Mouse (Mus musculus) hindbrain, embryonic 11.5 days (tissue): ENCODE measurements around the gene Elf5. TPM values are rescaled to one million over a fixed set of nuclear protein-coding genes. Genes with fewer than 3 reads are reported as not detected.

Experiments
- ATAC-seq: fragments of 200-750 bp; cut with Nextera tagmentation; 2 replicates; pipeline ENCODE4 v1.8.0; 2017; ENCODE audit warnings: mild to moderate bottlenecking, moderate TSS enrichment, moderate library complexity; ENCODE audit not compliant: low FRiP score
- DNase-seq: peaks from one replicate; pipeline ENCODE4 v3.0.0-alpha.2; 2015; ENCODE audit warnings: low spot score
- H3K27ac ChIP-seq: fragments of 300-500 bp; sonication (generic); 2 replicates; pipeline ENCODE4 v1.5.1; 2014; ENCODE audit warnings: mild to moderate bottlenecking, low read depth, low read length
- H3K27me3 ChIP-seq: fragments of 300-500 bp; sonication (generic); 2 replicates; pipeline ENCODE4 v1.6.1; 2014; ENCODE audit warnings: mild to moderate bottlenecking, low read length, moderate library complexity, mixed read lengths; ENCODE audit not compliant: control insufficient read depth, insufficient read depth
- H3K36me3 ChIP-seq: fragments of 300-500 bp; sonication (generic); 2 replicates; pipeline ENCODE4 v1.6.1; 2014; ENCODE audit warnings: mild to moderate bottlenecking, low read length, moderate library complexity, mixed read lengths; ENCODE audit not compliant: control insufficient read depth, insufficient read depth
- H3K4me1 ChIP-seq: fragments of 300-500 bp; sonication (generic); replicated peaks from 2 replicates; pipeline ENCODE4 v1.6.1; 2014; ENCODE audit warnings: low read length, mixed read lengths; ENCODE audit not compliant: control insufficient read depth, insufficient read depth
- H3K4me2 ChIP-seq: fragments of 300-500 bp; sonication (generic); replicated peaks from 2 replicates; pipeline ENCODE4 v1.6.1; 2014; ENCODE audit warnings: mild to moderate bottlenecking, low read depth, low read length
- H3K4me3 ChIP-seq: fragments of 300-500 bp; sonication (generic); 2 replicates; pipeline ENCODE4 v1.5.1; 2014; ENCODE audit warnings: low read depth, low read length
- H3K9ac ChIP-seq: fragments of 300-500 bp; sonication (generic); 2 replicates; pipeline ENCODE4 v1.6.1; 2014; ENCODE audit warnings: low read depth, low read length
- H3K9me3 ChIP-seq: fragments of 300-500 bp; sonication (generic); 2 replicates; pipeline ENCODE4 v1.6.1; 2016; ENCODE audit warnings: low read length; ENCODE audit not compliant: control insufficient read depth
- WGBS: fragments of 180-500 bp; shearing (Covaris S2); extraction: QIAGEN DNeasy Blood & Tissue Kit; methylation state at CpG from one replicate; pipeline ENCODE4 v1.1.7; 2014; 5-methylcytosine and 5-hydroxymethylcytosine counted together
- polyA plus RNA-seq: library from polyadenylated mRNA; unstranded; fragments of >200 nt; fragmentation: Nextera tagmentation; extraction: Ambion mirVana; gene quantifications from 2 replicates; pipeline ENCODE4 v1.2.1, GENCODE M21; 2014

The Elf5 gene
- polyA plus RNA-seq, 1 experiment from 2014 or later = not detected

DNA sequence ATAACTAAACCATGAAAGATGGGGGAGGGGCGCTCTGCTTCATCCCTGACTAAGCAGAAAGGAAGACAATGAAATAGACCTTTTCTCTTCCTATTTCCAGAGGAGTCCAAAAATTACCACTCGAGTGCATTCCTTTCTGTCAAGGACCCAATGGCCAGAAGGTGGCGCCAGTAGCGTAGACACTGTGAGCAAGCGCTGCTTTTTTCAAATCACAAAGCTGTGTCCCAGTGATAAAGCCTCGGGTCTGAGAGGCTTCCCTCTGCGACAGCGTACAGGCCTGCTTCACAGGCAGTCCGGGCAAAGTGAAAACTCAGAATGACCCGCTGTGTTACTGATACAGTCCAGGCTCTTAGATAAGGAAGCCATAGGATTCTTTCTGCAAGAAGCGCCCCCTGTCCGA lies 28.2 kb downstream of the Elf5 start:
- no peaks in the 10 kb centered on the region for H3K27me3 ChIP-seq
- 4% methylated on average over 12 of the region's 12 CpGs for WGBS
- H3K36me3 ChIP-seq = no peaks in the 10 kb centered on the region
- peak overlapping the region; percentile 46 for H3K9ac ChIP-seq
- peak overlapping the region; percentile 35; the same call in 1 of the 2 replicates for H3K4me2 ChIP-seq
- ATAC-seq (peak; percentile 47; the same call in 1 of the 2 replicates), DNase-seq (peak; percentile 93)
- no peaks in the 10 kb centered on the region for H3K9me3 ChIP-seq
- H3K27ac ChIP-seq = no peak overlapping the region
- no peaks in the 10 kb centered on the region for H3K4me1 ChIP-seq
- no peak overlapping the region for H3K4me3 ChIP-seq

GRCm38 (mm10) chr2:103445776-103446175 lies 34.3 kb downstream of the Elf5 start:
- Histone ChIP-seq H3K27me3 (no peaks in the 10 kb centered on the region; the same call in 1 of the 2 replicates), H3K36me3 (no peaks in the 10 kb centered on the region), H3K4me2 (no peak overlapping the region), H3K4me3 (no peak overlapping the region), H3K27ac (no peak overlapping the region), H3K4me1 (no peaks in the 10 kb centered on the region), H3K9me3 (no peaks in the 10 kb centered on the region), H3K9ac (no peak overlapping the region)
- WGBS = 64% methylated on average over 6 of the region's 6 CpGs
- no peak for ATAC-seq
- DNase-seq = peak; percentile 65

DNA sequence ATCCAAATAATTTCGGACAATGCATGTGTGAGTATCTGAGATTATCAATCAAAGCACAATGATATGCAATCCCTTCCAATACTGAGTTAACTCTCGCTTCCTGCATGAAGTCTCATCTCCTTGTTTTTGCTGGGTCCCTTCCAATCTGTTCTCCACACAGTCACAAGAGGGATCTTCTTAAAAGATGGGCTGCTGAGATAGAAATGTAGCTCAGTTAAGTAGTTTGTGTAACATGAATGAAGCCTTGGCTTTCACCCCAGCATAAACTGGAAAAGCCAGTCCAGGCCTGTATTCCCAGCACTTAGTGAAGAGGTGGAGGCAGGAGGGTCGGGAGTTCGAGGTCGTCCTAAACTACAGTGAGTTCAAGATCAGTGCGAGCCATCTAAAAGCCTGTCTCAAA lies 34.8 kb downstream of the Elf5 start:
- WGBS = 94% methylated on average over 6 of the region's 6 CpGs
- ATAC-seq (no peak), DNase-seq (no peak)
- H3K4me1 ChIP-seq = no peaks in the 10 kb centered on the region
- H3K27ac ChIP-seq = no peak overlapping the region
- no peak overlapping the region for H3K9ac ChIP-seq
- H3K36me3 ChIP-seq = no peaks in the 10 kb centered on the region
- H3K27me3 ChIP-seq = no peaks in the 10 kb centered on the region; the same call in 1 of the 2 replicates
- no peak overlapping the region for H3K4me3 ChIP-seq
- H3K4me2 ChIP-seq = no peak overlapping the region
- H3K9me3 ChIP-seq = no peaks in the 10 kb centered on the region

DNA sequence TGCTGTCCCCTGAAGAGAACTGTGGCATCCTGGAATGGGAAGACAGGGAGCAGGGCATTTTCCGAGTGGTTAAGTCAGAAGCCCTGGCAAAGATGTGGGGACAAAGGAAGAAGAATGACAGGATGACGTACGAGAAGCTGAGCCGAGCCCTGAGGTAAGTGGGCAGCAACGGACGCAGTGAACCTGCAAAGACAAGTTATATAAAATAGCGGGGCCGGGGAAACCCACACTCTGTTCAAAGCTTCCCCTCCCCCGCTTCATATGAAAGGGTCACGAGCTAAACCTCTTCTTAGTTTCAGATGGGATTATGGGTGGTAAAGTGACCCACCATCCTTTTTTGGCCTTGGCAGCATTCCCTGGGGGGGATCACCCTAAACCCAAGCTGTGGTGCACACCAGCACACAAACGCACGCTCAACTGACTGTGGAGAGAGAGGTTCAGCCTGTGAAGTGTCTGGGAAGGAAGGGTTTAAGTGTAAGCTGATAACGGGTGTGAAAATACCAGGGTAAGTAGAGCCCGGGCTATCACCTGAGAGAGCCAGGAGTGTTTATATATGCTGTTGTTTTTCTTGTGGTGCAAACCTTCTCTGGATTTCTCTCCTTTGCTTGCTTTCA lies 37.6 kb downstream of the Elf5 start:
- Histone ChIP-seq H3K4me3 (no peak overlapping the region), H3K27me3 (no peaks in the 10 kb centered on the region; the same call in 1 of the 2 replicates), H3K36me3 (peaks cover 3% of the 10 kb centered on the region; the same call in 1 of the 2 replicates), H3K27ac (no peak overlapping the region), H3K4me2 (no peak overlapping the region), H3K9ac (no peak overlapping the region), H3K9me3 (no peaks in the 10 kb centered on the region), H3K4me1 (no peaks in the 10 kb centered on the region)
- no peak for DNase-seq
- no peak for ATAC-seq
- 57% methylated on average over 14 of the region's 14 CpGs for WGBS

DNA sequence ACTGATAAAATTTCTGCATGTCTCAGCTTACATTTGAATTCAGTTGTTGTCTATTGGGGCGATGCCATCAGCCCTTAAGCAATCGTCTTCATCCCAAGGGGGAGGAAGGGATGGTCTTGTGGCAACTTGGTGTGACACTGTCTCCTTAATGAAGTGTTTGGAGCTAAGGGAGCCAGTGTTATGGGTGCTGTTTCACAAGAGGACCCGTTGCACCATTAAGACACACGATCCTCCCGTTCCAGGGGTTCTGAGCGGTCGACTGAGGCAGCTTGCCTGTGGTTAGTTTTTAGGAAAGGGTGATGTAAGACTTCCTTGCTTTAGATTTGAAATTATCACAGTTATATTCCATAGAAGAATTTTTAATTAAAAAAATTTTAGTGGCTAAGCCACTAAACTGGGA lies 38.3 kb downstream of the Elf5 start:
- no peak overlapping the region for H3K27ac ChIP-seq
- H3K9ac ChIP-seq = no peak overlapping the region
- H3K4me3 ChIP-seq = no peak overlapping the region
- 84% methylated on average over 7 of the region's 7 CpGs for WGBS
- H3K36me3 ChIP-seq = peaks cover 3% of the 10 kb centered on the region; the same call in 1 of the 2 replicates
- H3K4me1 ChIP-seq = no peaks in the 10 kb centered on the region
- H3K27me3 ChIP-seq = no peaks in the 10 kb centered on the region; the same call in 1 of the 2 replicates
- H3K4me2 ChIP-seq = no peak overlapping the region
- no peaks in the 10 kb centered on the region for H3K9me3 ChIP-seq
- DNase-seq = no peak
- no peak for ATAC-seq

GRCm38 (mm10) chr2:103450267-103450666 lies 38.8 kb downstream of the Elf5 start:
- no peak for ATAC-seq
- Histone ChIP-seq H3K4me1 (no peaks in the 10 kb centered on the region), H3K27me3 (no peaks in the 10 kb centered on the region; the same call in 1 of the 2 replicates), H3K9ac (no peak overlapping the region), H3K36me3 (peaks cover 3% of the 10 kb centered on the region; the same call in 1 of the 2 replicates), H3K27ac (no peak overlapping the region), H3K4me3 (no peak overlapping the region), H3K9me3 (no peaks in the 10 kb centered on the region), H3K4me2 (no peak overlapping the region)
- no peak for DNase-seq
- 89% methylated on average over 8 of the region's 8 CpGs for WGBS

GRCm38 (mm10) chr2:103452550-103452949 lies 41.1 kb downstream of the Elf5 start:
- no peak for ATAC-seq
- no peak overlapping the region for H3K27ac ChIP-seq

DNA sequence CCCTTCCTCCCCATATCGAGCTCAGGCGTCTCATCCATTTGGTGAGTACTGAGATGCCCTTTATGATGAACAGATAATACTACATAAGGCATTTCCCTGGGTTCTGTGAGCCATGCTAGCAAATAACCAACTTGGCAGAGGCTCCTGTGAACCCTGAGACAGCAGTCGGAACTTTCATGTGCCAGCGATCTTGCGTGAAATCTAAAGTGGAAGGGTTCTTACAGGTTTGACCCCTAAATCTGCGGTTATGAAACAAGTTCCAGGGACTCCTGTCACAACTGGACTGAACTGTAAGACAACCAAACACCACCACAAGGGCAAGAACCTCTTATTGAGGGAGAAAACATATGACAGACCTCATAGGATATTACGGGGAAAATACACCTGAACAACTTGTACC lies 44.3 kb downstream of the Elf5 start:
- no peaks in the 10 kb centered on the region for H3K27me3 ChIP-seq
- WGBS = 93% methylated on average over 7 of the region's 7 CpGs
- no peak overlapping the region for H3K4me2 ChIP-seq
- H3K4me1 ChIP-seq = no peaks in the 10 kb centered on the region
- DNase-seq (no peak), ATAC-seq (no peak)
- no peaks in the 10 kb centered on the region for H3K9me3 ChIP-seq
- no peak overlapping the region for H3K9ac ChIP-seq
- no peak overlapping the region for H3K27ac ChIP-seq
- peaks cover 6% of the 10 kb centered on the region; the same call in 1 of the 2 replicates for H3K36me3 ChIP-seq
- H3K4me3 ChIP-seq = no peak overlapping the region

More at GRCm38 (mm10) chr2:103452550-103452949, 41.1 kb downstream of the Elf5 start:
- 90% methylated on average over 5 of the region's 5 CpGs for WGBS
- H3K27me3 ChIP-seq = no peaks in the 10 kb centered on the region; the same call in 1 of the 2 replicates
- H3K4me1 ChIP-seq = no peaks in the 10 kb centered on the region
- H3K4me2 ChIP-seq = no peak overlapping the region
- no peak for DNase-seq
- no peaks in the 10 kb centered on the region for H3K9me3 ChIP-seq
- H3K4me3 ChIP-seq = no peak overlapping the region
- H3K9ac ChIP-seq = no peak overlapping the region
- peaks cover 6% of the 10 kb centered on the region; the same call in 1 of the 2 replicates for H3K36me3 ChIP-seq

GRCm38 (mm10) chr2:103456646-103457045 lies 45.2 kb downstream of the Elf5 start:
- H3K27ac ChIP-seq = no peak overlapping the region
- H3K4me2 ChIP-seq = no peak overlapping the region
- peak; percentile 91 for DNase-seq
- 28% methylated on average over 10 of the region's 10 CpGs for WGBS
- H3K4me1 ChIP-seq = no peaks in the 10 kb centered on the region
- H3K4me3 ChIP-seq = no peak overlapping the region
- no peaks in the 10 kb centered on the region for H3K27me3 ChIP-seq
- H3K9ac ChIP-seq = no peak overlapping the region
- ATAC-seq = peak; percentile 60; the same call in 1 of the 2 replicates
- no peaks in the 10 kb centered on the region for H3K9me3 ChIP-seq
- H3K36me3 ChIP-seq = peaks cover 6% of the 10 kb centered on the region; the same call in 1 of the 2 replicates
